Mouse (Mus musculus): ENCODE results near the gene Col2a1.
A peak's percentile ranks its signal among the peaks of the same experiment; 100 is the strongest.

DNA sequence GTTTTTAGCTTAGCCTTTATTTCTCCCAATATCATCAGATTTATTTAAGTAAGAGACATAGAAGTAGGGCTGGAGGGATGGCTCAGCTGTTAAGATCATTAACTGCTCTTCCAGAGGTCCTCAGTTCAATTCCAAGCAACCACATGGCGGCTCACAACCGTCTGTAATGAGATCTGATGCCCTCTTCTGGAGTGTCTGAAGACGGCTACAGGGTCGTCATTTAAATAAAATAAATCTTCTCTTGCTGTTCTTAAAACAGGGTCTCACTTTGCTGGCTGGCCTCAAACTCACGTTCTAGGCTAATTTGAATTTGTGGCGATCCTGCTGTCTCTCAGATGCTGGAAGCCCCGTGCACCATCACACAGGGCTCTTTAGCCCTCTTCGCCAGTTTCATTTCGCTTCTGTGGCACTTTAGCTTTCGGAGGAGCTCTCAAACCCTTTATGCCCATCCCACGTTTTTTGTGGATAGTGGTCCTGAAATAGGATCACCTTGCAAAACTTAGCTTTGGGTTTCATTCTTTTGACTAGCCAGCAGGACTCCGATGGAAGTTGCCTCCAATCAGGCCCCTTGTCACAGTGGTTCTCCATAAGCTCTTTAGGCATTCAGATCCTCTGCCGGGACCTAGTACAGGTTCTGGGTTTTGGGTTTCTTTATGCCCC lies 41.0 kb downstream of the Col2a1 start:
- 0 out of 2 replicates have a peak, but pooled peaks have one; percentile 12 for TF ChIP-seq CTCF (conservative IDR thresholded peaks at IDR 0.05; ENCODE audit: insufficient read depth, insufficient read length, low read depth, low read length)
- no peak for TF ChIP-seq POLR2A (IDR thresholded peaks at IDR 0.05; ENCODE audit: low read depth, low read length)

Data from kidney, adult 2 months (tissue).